Mouse (Mus musculus): ENCODE measurements at regions not wholly inside any gene's neighbourhood (a gene's known extent, or its start where the extent isn't known, plus 50 kb on each side); places are given as distances from the start of the nearest gene placed in this dataset.

DNA sequence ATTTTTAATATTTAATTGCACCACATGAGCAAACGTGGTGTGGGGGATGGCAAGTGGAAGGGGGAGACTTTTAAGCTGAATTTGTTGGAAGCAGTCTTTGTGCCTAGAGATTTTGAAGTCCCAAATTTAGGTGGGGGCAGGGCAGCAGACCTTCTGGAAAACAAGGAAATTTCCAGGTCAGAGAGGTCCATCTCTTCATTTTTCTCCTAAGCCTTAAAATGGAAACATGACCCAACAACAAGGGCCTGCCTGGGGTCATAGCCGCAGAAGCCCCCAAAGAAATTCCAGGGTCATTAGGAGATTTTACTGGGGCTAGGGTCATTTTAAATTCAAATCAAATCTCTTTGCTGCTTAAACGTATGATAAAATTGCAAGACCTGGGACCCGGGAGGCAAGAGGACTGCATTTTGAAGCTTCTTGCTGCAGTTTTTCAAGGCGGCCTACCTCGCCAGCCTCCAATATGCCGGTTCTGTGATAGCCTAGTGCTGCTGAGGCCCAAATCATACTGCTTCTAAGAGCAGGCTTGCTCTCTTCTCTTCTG is 490.0 kb downstream of the Prss52 start:
- TF ChIP-seq MAX (IDR thresholded peaks at IDR 0.05; ENCODE audit: low read length): no peak
- TF ChIP-seq POLR2A (IDR thresholded peaks at IDR 0.05; ENCODE audit: control insufficient read depth in 1 of 2, insufficient read depth in 1 of 2, low read depth in 1 of 2, low read length in 2 of 2, poor library complexity in 1 of 2): no peak
- no peak for TF ChIP-seq ZNF384 (IDR thresholded peaks at IDR 0.05; ENCODE audit: low read depth, low read length)
- no peak for TF ChIP-seq GATA1 (IDR thresholded peaks at IDR 0.05; ENCODE audit: low read depth, low read length)
